Comparison of ENCODE assay signal across 11 mouse cellular contexts in genomic region chr8:84084341-84085115, GRCm38 (mm10). TPM values are rescaled to one million over a fixed set of nuclear protein-coding genes. Genes with fewer than 3 reads are reported as not detected.
DNase-seq lines count a peak whose midpoint lies in the region; ATAC-seq and TF ChIP-seq lines count a peak whose summit lies in the region.
"Had no signal": no experiment of that assay in that cellular context is flagged by ENCODE, and none has a peak within 500 bp of the region (broad histone marks: within the 10 kb centered on the region; RNA-seq: fewer than 3 reads in every experiment).

No protein-coding gene starts in this region.

- no peak overlapping the region for H3K9ac ChIP-seq in forebrain, postnatal 0 days
- peak overlapping the region; percentile 33; the same call in 1 of the 2 replicates for H3K9ac ChIP-seq in midbrain, embryonic 12.5 days (replicated peaks)
- H3K9ac ChIP-seq in midbrain, postnatal 0 days (replicated peaks; ENCODE audit: low read length, poor library complexity, severe bottlenecking) = no peak overlapping the region
- H3K9ac ChIP-seq: lung, embryonic 15.5 days had no signal

- H3K27ac ChIP-seq in forebrain, embryonic 10.5 days = peak overlapping the region; percentile 45
- no peak overlapping the region for H3K27ac ChIP-seq in forebrain, postnatal 0 days (ENCODE audit: low read depth, low read length)
- H3K27ac ChIP-seq in midbrain, embryonic 12.5 days (replicated peaks) = no peak overlapping the region
- no peak overlapping the region for H3K27ac ChIP-seq in midbrain, postnatal 0 days (ENCODE audit: low read depth, low read length)
- H3K27ac ChIP-seq: lung, embryonic 15.5 days had no signal

- H3K36me3 ChIP-seq in forebrain, embryonic 10.5 days (replicated peaks) = peaks cover 98% of the 10 kb centered on the region
- peaks cover 78% of the 10 kb centered on the region for H3K36me3 ChIP-seq in forebrain, postnatal 0 days (ENCODE audit: insufficient read depth)
- H3K36me3 ChIP-seq in midbrain, embryonic 12.5 days = peaks cover 82% of the 10 kb centered on the region
- H3K36me3 ChIP-seq in midbrain, postnatal 0 days (ENCODE audit: insufficient read depth, low read length) = peaks cover 82% of the 10 kb centered on the region

- no peak for DNase-seq in forebrain, embryonic 10.5 days (ENCODE audit: extremely low spot score, low spot score)
- DNase-seq in forebrain, postnatal 0 days = no peak
- no peak for DNase-seq in midbrain, postnatal 0 days (ENCODE audit: low spot score)
- DNase-seq in kidney, postnatal 14 days = peak; percentile 33
- DNase-seq in left cerebral cortex, postnatal 10 days (ENCODE audit: extremely low spot score in 1 of 2, low spot score in 2 of 2) = no peak
- DNase-seq in left cerebral cortex, postnatal 25 days (ENCODE audit: low spot score in 2 of 2) = no peak
- DNase-seq in left cerebral cortex, postnatal 4 days = no peak
- DNase-seq: cerebellum, adult 9-10 months had no signal

- H3K9me3 ChIP-seq in forebrain, embryonic 10.5 days = no peaks in the 10 kb centered on the region
- no peaks in the 10 kb centered on the region for H3K9me3 ChIP-seq in forebrain, postnatal 0 days (ENCODE audit: low read length)
- H3K9me3 ChIP-seq in midbrain, embryonic 12.5 days = no peaks in the 10 kb centered on the region
- H3K9me3 ChIP-seq in midbrain, postnatal 0 days (ENCODE audit: low read length) = no peaks in the 10 kb centered on the region
- H3K9me3 ChIP-seq: lung, embryonic 15.5 days had no signal

- H3K4me2 ChIP-seq in forebrain, postnatal 0 days (ENCODE audit: low read depth) = no peak overlapping the region
- H3K4me2 ChIP-seq in midbrain, embryonic 12.5 days (replicated peaks) = 0 out of 2 replicates have a peak overlapping the region, but pooled peaks have one; percentile 17
- H3K4me2 ChIP-seq in midbrain, postnatal 0 days (ENCODE audit: low read depth, low read length, poor library complexity, severe bottlenecking) = no peak overlapping the region
- H3K4me2 ChIP-seq: lung, embryonic 15.5 days had no signal

- no peak for ATAC-seq in forebrain, postnatal 0 days
- no peak for ATAC-seq in midbrain, embryonic 12.5 days (ENCODE audit: low FRiP score, low read depth)
- no peak for ATAC-seq in midbrain, postnatal 0 days (ENCODE audit: low FRiP score)
- ATAC-seq: activated CD4-positive, CD25-positive, alpha-beta regulatory T cell, adult 4 months had no signal

- peaks cover 22% of the 10 kb centered on the region for H3K4me1 ChIP-seq in forebrain, embryonic 10.5 days
- no peaks in the 10 kb centered on the region for H3K4me1 ChIP-seq in forebrain, postnatal 0 days (ENCODE audit: insufficient read depth)
- peaks cover 16% of the 10 kb centered on the region for H3K4me1 ChIP-seq in midbrain, embryonic 12.5 days
- no peaks in the 10 kb centered on the region for H3K4me1 ChIP-seq in midbrain, postnatal 0 days (ENCODE audit: insufficient read depth, low read length)

- intact Hi-C loops in left cerebral cortex, postnatal 10 days (cut with DNase I) = no loop called here
- intact Hi-C loops in left cerebral cortex, postnatal 25 days (cut with DNase I) = no loop called here
- intact Hi-C loops in left cerebral cortex, postnatal 4 days (cut with DNase I) = no loop called here

- H3K4me3 ChIP-seq in forebrain, embryonic 10.5 days = peak overlapping the region; percentile 26
- no peak overlapping the region for H3K4me3 ChIP-seq in forebrain, postnatal 0 days (ENCODE audit: low read depth, low read length)
- 0 out of 2 replicates have a peak overlapping the region, but pooled peaks have one; percentile 12 for H3K4me3 ChIP-seq in midbrain, embryonic 12.5 days
- H3K4me3 ChIP-seq in midbrain, postnatal 0 days (ENCODE audit: low read depth, low read length) = no peak overlapping the region
- H3K4me3 ChIP-seq: lung, embryonic 15.5 days had no signal

- no peak for TF ChIP-seq CTCF in forebrain, postnatal 0 days (IDR thresholded peaks at IDR 0.05; ENCODE audit: low read depth)
- no peak for TF ChIP-seq CTCF in midbrain, postnatal 0 days (IDR thresholded peaks at IDR 0.05)

- peaks cover 12% of the 10 kb centered on the region; the same call in 1 of the 2 replicates for H3K27me3 ChIP-seq in forebrain, embryonic 10.5 days (ENCODE audit: poor library complexity, severe bottlenecking)
- H3K27me3 ChIP-seq in forebrain, postnatal 0 days (ENCODE audit: insufficient read depth, low read length) = no peaks in the 10 kb centered on the region
- peaks cover 4% of the 10 kb centered on the region; the same call in 1 of the 2 replicates for H3K27me3 ChIP-seq in midbrain, embryonic 12.5 days
- H3K27me3 ChIP-seq in midbrain, postnatal 0 days (ENCODE audit: insufficient read depth, low read length) = no peaks in the 10 kb centered on the region
- H3K27me3 ChIP-seq: lung, embryonic 15.5 days had no signal

- WGBS in forebrain, embryonic 10.5 days = 28% methylated on average over 42 of the region's 42 CpGs
- 38% methylated on average over 40 of the region's 42 CpGs for WGBS in forebrain, postnatal 0 days
- WGBS in midbrain, embryonic 12.5 days = 29% methylated on average over 42 of the region's 42 CpGs
- WGBS in midbrain, postnatal 0 days = 34% methylated on average over 42 of the region's 42 CpGs

RNA-seq across cellular contexts. Expression of gene Rfx1, which starts 17.9 kb away (rescaled TPM):
- polyA plus RNA-seq in forebrain, embryonic 10.5 days (2016; fragmentation: Nextera tagmentation; extraction: Ambion mirVana) = 8.4 and 8.5 TPM in 2 replicates
- total RNA-seq in forebrain, postnatal 0 days (2014; rRNA removed) = 22.2 and 31.2 TPM in 2 replicates
- polyA plus RNA-seq in forebrain, postnatal 0 days (2015; fragmentation: Nextera tagmentation; extraction: Ambion mirVana) = 4.4 and 6.2 TPM in 2 replicates
- 9.3 and 10.0 TPM in 2 replicates for polyA plus RNA-seq in midbrain, embryonic 12.5 days (2016; fragmentation: Nextera tagmentation; extraction: Ambion mirVana)
- total RNA-seq in midbrain, postnatal 0 days (2014; rRNA removed) = 28.4 and 31.7 TPM in 2 replicates
- polyA plus RNA-seq in midbrain, postnatal 0 days (2015; fragmentation: Nextera tagmentation; extraction: Ambion mirVana) = 7.2 and 8.8 TPM in 2 replicates
- 10 to 100 TPM; 19.2 to 21.3 TPM for total RNA-seq in left cerebral cortex, postnatal 10 days (2021)
- total RNA-seq in left cerebral cortex, postnatal 25 days (2021) = 10 to 100 TPM; 21.4 to 24.4 TPM
- total RNA-seq in left cerebral cortex, postnatal 4 days (2021) = 10 to 100 TPM; 26.1 to 28.5 TPM

RNA-seq across cellular contexts. Expression of gene Gm10643, which starts 19.6 kb away (rescaled TPM):
- polyA plus RNA-seq in forebrain, embryonic 10.5 days (2016; fragmentation: Nextera tagmentation; extraction: Ambion mirVana) = 1.0 and 1.5 TPM in 2 replicates
- total RNA-seq in forebrain, postnatal 0 days (2014; rRNA removed) = 3.3 and 4.7 TPM in 2 replicates
- polyA plus RNA-seq in forebrain, postnatal 0 days (2015; fragmentation: Nextera tagmentation; extraction: Ambion mirVana) = 1.3 and 1.6 TPM in 2 replicates
- 1.5 and 1.6 TPM in 2 replicates for polyA plus RNA-seq in midbrain, embryonic 12.5 days (2016; fragmentation: Nextera tagmentation; extraction: Ambion mirVana)
- 2.2 and 3.0 TPM in 2 replicates for total RNA-seq in midbrain, postnatal 0 days (2014; rRNA removed)
- polyA plus RNA-seq in midbrain, postnatal 0 days (2015; fragmentation: Nextera tagmentation; extraction: Ambion mirVana) = 1.6 and 1.7 TPM in 2 replicates
- total RNA-seq in left cerebral cortex, postnatal 10 days (2021) = 1 to 10 TPM; 2.8 to 3.1 TPM
- total RNA-seq in left cerebral cortex, postnatal 25 days (2021) = 1 to 10 TPM; 3.4 to 4.2 TPM
- 1 to 10 TPM; 3.3 to 4.0 TPM for total RNA-seq in left cerebral cortex, postnatal 4 days (2021)

RNA-seq across cellular contexts. Expression of gene Dcaf15, which starts 20.0 kb away (rescaled TPM):
- 17.0 and 18.5 TPM in 2 replicates for polyA plus RNA-seq in forebrain, embryonic 10.5 days (2016; fragmentation: Nextera tagmentation; extraction: Ambion mirVana)
- total RNA-seq in forebrain, postnatal 0 days (2014; rRNA removed) = 49.5 and 63.2 TPM in 2 replicates
- 16.3 and 17.2 TPM in 2 replicates for polyA plus RNA-seq in forebrain, postnatal 0 days (2015; fragmentation: Nextera tagmentation; extraction: Ambion mirVana)
- 20.5 and 22.1 TPM in 2 replicates for polyA plus RNA-seq in midbrain, embryonic 12.5 days (2016; fragmentation: Nextera tagmentation; extraction: Ambion mirVana)
- total RNA-seq in midbrain, postnatal 0 days (2014; rRNA removed) = 62.3 and 67.6 TPM in 2 replicates
- polyA plus RNA-seq in midbrain, postnatal 0 days (2015; fragmentation: Nextera tagmentation; extraction: Ambion mirVana) = 21.7 and 23.3 TPM in 2 replicates
- 10 to 100 TPM; 30.4 to 33.8 TPM for total RNA-seq in left cerebral cortex, postnatal 10 days (2021)
- total RNA-seq in left cerebral cortex, postnatal 25 days (2021) = 10 to 100 TPM; 16.8 to 18.4 TPM
- total RNA-seq in left cerebral cortex, postnatal 4 days (2021) = 10 to 100 TPM; 49.1 to 49.7 TPM

RNA-seq across cellular contexts. Expression of gene Rln3, which starts 39.7 kb away (rescaled TPM):
- not detected in 2 replicates for polyA plus RNA-seq in forebrain, embryonic 10.5 days (2016; fragmentation: Nextera tagmentation; extraction: Ambion mirVana)
- 0.33 TPM in 1 of 2 replicates, not detected in the other for total RNA-seq in forebrain, postnatal 0 days (2014; rRNA removed)
- polyA plus RNA-seq in forebrain, postnatal 0 days (2015; fragmentation: Nextera tagmentation; extraction: Ambion mirVana) = not detected in 2 replicates
- polyA plus RNA-seq in midbrain, embryonic 12.5 days (2016; fragmentation: Nextera tagmentation; extraction: Ambion mirVana) = not detected in 2 replicates
- total RNA-seq in midbrain, postnatal 0 days (2014; rRNA removed) = 2.3 and 2.7 TPM in 2 replicates
- 1.3 and 2.3 TPM in 2 replicates for polyA plus RNA-seq in midbrain, postnatal 0 days (2015; fragmentation: Nextera tagmentation; extraction: Ambion mirVana)
- total RNA-seq in left cerebral cortex, postnatal 10 days (2021) = not detected
- not detected for total RNA-seq in left cerebral cortex, postnatal 25 days (2021)
- not detected for total RNA-seq in left cerebral cortex, postnatal 4 days (2021)
- polyA plus RNA-seq: lung, embryonic 15.5 days had no signal

RNA-seq across cellular contexts. Expression of gene Podnl1, which starts 41.3 kb away (rescaled TPM):
- polyA plus RNA-seq in forebrain, embryonic 10.5 days (2016; fragmentation: Nextera tagmentation; extraction: Ambion mirVana) = 0.14 and 0.17 TPM in 2 replicates
- 0.08 and 0.24 TPM in 2 replicates for total RNA-seq in forebrain, postnatal 0 days (2014; rRNA removed)
- 0.09 and 0.23 TPM in 2 replicates for polyA plus RNA-seq in forebrain, postnatal 0 days (2015; fragmentation: Nextera tagmentation; extraction: Ambion mirVana)
- 0.46 and 0.51 TPM in 2 replicates for polyA plus RNA-seq in midbrain, embryonic 12.5 days (2016; fragmentation: Nextera tagmentation; extraction: Ambion mirVana)
- 0.05 and 0.19 TPM in 2 replicates for total RNA-seq in midbrain, postnatal 0 days (2014; rRNA removed)
- 0.38 and 0.56 TPM in 2 replicates for polyA plus RNA-seq in midbrain, postnatal 0 days (2015; fragmentation: Nextera tagmentation; extraction: Ambion mirVana)
- total RNA-seq in left cerebral cortex, postnatal 10 days (2021) = not detected
- not detected for total RNA-seq in left cerebral cortex, postnatal 25 days (2021)
- total RNA-seq in left cerebral cortex, postnatal 4 days (2021) = not detected

Comparison
In these comparisons a context has a peak if more than half of its experiments do, and no peak if none do; other contexts are left out.
1. H3K4me3 ChIP-seq: peak in forebrain, embryonic 10.5 days (single experiment) and midbrain, embryonic 12.5 days (single experiment); none in forebrain, postnatal 0 days (single experiment) and midbrain, postnatal 0 days (single experiment).